Mouse (Mus musculus) urinary bladder, postnatal 14 days (tissue): Measurements from ENCODE around the gene Gm10139.
"Not testable (repeated sequence)": the region's sequence is repeated elsewhere in the genome, so short reads cannot be mapped to it uniquely, and the experiment has no call there.

ENCODE experiments used
- DNase-seq: peaks from one replicate; pipeline ENCODE4 v3.0.0; 2021; ENCODE audit warnings: low spot score

Gm10139 gene

GRCm38 (mm10) chr13:65512378-65512777 is at the start of gene Gm10139:
Gene Gm10139, plus strand, starts transcription at chr13:65512678.
- DNase-seq = not testable (repeated sequence)

DNA sequence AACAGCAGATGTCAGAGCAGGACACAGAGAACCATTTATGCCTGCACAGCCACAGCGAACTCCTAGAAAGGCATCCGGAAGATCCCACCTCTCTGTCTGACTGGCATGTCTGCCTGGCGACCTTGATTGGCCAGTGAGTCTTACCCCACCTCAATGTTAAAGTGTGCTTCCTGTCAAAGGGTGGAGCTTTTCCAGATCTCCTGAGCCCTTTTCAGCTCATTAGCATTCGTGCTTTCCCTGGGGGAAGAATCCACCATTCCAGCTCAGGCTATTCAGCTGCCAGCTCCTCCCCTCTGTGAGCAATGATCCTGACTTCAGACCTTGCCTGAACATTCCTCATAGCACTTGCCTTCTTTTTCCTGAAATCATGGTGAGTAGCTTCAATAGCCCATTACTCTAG is 45.2 kb downstream of the Gm10139 start:
- not testable (repeated sequence) for DNase-seq
